Mouse (Mus musculus): Measurements from ENCODE around the gene AI597479.

AI597479 gene

DNA sequence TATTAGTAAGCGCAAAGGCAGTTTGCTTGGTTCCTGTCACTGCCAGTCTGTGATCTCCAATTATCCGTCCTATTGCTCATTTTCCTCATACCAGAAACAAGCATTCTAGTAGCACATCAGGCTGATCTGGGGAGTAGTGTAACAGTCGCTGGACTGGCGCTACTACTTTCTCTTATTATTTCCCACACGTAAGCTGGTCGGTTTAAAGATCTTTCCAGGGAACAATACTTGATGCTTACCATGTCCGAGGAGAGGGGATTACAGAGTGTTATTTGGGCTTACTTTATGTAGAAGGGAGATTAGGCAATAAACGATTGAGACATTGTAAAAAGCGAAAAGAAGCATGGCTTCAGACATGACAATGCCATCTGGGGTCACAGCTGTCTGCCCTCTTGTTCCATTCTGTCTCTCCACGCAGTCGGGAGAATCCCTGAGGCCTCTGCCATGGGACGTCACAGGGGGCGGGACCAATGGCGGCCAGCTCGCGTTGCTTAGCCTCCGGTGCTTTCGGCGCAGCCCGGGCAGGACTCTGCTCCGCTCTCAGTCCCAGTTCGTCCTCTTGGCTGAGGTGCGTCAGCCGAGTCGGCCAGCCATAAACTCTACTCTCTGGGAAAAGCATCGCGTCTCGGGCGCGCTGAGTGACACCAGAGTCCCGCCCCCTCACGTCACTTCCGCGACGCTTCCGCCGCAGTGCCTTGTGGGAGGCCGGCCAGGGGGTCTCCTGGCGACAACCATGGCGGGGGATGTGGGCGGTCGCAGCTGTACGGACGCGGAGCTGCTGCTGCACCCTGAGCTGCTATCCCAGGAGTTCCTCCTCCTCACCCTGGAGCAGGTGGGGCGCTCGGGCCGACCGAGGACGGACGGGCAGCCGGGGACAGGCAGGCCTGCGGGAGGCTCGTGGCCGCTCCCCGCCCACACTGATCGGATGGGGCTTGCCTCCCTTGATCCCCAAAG lies at the start of gene AI597479, which contains the start of gene Tgfbrap1:
Gene AI597479 (plus strand): TSS at position 680 of the 954 bp plus-strand sequence.
Gene Tgfbrap1 (minus strand): TSS at position 607 of the 954 bp plus-strand sequence.
- peak; percentile 88 to 94 for DNase-seq (ENCODE audit: low spot score in 2 of 2)

DNA sequence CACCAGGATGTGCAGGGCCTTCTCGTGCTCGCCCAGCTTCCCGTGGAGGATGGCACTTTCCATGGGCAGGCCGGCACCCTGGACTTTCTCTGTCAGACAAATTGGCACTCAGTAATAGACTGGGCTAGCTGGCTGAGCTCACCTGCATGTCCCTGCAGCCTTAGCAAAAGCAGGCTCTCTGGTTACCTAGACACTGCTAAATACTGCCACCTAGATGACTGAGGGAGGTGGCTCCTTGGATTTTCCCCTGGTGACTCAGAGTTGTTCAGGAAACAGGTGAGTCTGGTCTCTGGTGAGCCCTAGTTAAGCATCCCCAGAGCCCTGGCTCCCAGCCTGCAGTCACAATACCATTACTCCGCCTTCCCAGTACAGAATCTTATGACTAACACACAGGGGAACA lies 46.6 kb upstream of the AI597479 start:
- no peak for DNase-seq (ENCODE audit: low spot score in 2 of 2)

GRCm38 (mm10) chr1:43065615-43066310 lies 32.7 kb upstream of the AI597479 start:
- DNase-seq (ENCODE audit: low spot score in 2 of 2) = peak; percentile 48 to 74

DNA sequence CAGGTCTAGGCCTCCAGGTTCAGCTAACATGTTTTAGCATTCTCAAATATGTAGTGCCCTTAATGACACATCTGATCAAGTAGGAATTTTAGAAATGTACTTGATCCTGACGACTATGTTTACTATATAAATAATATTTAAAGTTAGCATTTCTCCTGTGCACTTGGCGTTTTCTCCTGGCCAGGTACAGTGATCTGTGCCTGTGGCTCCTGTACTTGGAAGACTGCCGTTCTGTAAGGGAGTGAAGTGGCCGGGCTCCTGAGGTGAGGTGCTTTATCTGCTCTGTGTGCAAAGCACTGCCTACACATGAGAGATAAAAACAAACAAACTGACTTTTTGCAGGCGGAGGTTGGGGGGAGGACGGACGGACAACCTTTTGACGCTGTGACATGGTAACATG lies 31.9 kb upstream of the AI597479 start:
- no peak for DNase-seq (ENCODE audit: low spot score in 2 of 2)

DNA sequence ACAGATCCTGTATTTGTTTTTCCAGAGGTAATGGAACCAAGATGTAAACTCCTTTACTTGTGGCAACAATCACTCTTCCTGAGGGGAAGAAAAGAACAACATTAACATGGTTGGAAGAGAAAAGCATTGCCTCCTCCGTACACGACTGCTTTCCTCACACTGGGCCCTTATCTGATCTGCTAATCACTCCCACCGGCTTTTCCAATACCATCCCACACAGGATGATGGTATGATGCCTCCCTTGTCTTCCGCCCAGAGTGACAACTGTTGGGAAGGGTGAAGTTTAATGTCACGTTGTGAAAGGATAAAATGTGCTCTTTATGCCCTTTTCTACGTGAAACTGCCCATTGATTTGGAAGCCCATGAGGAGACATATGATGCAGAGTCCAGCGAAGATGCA lies 31.0 kb upstream of the AI597479 start:
- DNase-seq (ENCODE audit: low spot score in 2 of 2) = no peak

GRCm38 (mm10) chr1:43070726-43071125 lies 27.8 kb upstream of the AI597479 start:
- DNase-seq (ENCODE audit: low spot score in 2 of 2) = no peak

DNA sequence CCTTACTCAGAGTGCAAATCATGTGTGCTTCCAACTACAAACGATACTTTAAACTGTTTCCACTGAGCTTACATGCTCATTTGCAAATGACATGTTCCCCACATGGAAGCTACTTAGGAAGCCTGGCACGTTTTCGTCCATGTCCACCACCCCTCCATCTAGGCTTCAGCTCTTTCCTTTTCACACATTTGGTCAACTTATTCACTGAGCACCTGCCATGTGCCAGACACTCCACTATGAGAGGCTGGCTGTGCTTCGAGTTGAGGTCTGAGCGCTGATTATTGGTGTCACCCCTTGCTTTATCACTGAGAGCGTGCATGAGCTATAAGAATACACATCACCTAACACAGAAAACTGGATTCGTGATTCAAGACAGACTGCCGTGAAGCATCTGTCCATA lies 26.5 kb upstream of the AI597479 start:
- DNase-seq (ENCODE audit: low spot score in 2 of 2) = no peak

- no peak for DNase-seq (ENCODE audit: low spot score in 2 of 2)
Measured at GRCm38 (mm10) chr1:43072561-43072960, 25.9 kb upstream of the AI597479 start.

DNA sequence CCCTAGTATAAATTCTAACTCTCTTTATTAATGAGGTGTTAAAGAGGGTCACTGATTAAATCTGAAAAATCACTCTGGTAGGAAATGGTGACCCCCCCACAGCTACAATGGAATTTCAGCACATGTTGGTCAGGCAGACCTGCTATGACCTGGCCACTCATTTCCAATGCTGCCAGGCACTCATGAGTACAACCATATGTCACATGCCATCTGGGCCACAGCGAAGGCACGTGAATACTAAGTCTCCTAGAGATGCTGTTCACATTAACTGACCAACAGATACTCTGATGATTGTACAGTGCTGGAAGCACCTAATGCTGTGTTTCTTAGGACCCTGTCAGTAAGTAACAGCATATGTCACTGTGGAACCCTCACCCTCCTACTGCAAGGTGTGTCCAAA lies 23.7 kb upstream of the AI597479 start:
- no peak for DNase-seq (ENCODE audit: low spot score in 2 of 2)

GRCm38 (mm10) chr1:43078124-43078523 lies 20.4 kb upstream of the AI597479 start:
- DNase-seq (ENCODE audit: low spot score in 2 of 2) = no peak

GRCm38 (mm10) chr1:43082946-43083345 lies 15.6 kb upstream of the AI597479 start:
- no peak for DNase-seq (ENCODE audit: low spot score in 2 of 2)

DNA sequence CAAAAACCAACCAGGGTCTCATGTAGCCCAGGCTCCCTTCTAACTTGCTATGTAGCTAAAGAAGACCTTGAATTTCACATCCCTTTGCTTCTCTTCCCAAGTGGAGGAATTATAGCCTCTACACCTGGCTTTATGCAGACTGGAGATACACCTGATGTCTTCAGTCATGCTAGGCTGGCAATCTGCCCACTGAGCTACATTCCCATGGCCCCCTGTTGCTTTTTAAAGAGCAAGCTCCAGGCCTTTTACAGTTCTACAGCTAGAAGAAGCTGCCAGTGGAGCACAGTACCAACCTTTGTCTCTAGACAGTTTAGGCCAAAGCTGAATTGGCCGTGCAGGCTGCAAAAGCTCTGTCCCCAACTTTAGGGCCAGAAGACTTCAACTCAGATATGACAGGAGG lies 8.1 kb upstream of the AI597479 start:
- no peak for DNase-seq (ENCODE audit: low spot score in 2 of 2)

DNA sequence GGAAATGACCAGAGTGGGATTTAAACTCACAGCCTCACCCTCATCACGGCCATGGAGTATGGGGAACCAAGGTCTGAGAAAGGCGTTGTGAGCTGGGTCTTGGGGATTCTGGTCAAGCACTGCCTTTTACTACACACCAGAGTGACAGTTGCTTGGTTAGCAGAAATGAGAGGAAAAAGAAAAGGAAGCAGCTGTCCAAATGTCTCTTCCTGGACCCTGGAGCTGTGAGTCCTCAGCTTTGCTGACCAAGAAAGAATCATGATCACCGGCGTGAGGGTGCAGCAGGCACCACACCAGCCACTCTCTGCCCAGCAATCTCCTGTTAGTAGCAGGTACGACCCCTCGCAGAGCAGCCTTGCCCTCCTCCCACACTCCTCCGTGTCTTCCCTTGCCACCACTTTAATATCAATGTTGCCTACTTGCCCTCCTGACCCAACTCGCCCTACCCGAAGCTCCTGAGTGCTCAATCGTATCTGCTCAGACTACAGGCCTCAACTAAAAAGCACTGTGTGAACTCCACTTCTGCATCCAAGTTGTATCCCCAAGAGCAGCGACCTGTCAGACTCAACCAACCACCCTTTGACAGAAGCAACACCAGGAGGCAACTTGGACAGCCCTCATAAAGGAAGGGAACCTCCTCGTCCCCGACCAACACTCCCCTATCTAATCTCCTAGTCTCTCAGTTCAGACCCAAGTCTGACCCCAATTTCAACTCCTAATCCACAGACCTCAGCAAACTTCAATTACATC lies 7.0 kb upstream of the AI597479 start:
- no peak for DNase-seq (ENCODE audit: low spot score in 2 of 2)

DNA sequence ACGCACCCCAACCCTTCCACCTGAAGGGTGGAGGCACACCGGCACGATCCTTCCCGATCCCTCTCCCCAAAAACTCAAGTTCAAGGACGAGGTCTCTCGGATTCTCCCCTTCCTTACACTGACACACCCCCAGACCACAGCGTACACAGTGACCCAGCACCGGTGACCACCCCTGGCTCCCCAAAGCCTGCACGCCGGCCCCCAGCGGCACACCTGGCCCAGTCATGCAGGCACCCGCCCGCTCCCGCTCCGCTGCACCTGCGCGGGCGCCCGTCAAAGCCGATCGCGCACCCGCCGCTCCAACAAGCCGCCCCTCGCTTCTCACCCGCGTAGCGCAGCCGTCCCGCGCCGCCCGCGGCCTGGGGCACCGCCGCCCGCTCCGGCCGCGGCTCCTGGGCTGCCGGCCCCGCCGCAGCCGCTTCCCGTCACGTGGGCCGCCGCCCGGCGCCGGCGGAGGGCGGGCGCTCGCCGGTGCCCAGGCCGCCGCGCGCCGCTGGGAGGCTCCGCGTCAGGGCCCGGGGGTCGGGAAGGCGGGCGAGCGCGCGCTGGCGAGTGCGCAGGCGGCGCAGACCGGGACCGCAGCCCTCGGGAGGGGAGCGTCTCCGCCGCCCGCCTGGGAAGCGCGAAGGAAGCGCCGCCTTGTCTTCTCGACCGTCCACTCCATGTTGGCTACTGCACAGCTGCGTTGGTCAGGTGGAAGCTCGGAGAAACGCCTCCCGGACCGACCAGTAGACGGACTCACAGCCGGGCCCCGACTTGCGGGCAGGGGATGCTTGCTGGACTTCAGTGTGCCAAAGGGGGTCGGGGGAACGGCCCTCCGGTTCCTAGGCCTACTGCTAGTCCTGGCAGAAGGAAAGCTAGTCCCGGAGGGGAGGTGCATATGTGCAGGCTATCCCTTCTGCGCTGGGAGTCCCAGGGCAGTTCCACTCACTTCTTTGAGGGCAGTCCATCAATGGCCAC lies 6.2 kb upstream of the AI597479 start:
- peak; percentile 28 to 66 for DNase-seq (ENCODE audit: low spot score in 2 of 2)

GRCm38 (mm10) chr1:43094206-43094605 lies 4.3 kb upstream of the AI597479 start:
- DNase-seq (ENCODE audit: low spot score in 2 of 2) = no peak

DNA sequence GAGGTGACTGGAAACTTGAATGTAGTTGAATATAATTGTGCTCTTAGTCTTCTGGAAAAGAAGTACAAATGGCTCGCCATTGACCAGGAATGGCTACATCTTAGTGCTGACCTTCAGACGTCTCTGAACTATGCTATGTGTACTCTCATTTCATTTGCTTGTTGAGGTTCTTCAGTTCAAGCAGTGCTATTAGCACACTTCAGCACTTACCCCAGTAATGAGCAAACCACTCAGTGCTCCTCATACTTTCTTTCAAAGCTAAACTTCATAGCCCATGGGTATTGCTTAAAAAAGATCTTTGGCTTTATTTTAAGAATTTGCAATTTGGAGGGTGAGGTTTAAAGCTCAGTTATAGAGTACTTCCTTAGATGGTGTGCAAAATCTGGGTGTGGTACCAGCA lies 10.2 kb downstream of the AI597479 start:
- DNase-seq (ENCODE audit: low spot score in 2 of 2) = no peak

DNA sequence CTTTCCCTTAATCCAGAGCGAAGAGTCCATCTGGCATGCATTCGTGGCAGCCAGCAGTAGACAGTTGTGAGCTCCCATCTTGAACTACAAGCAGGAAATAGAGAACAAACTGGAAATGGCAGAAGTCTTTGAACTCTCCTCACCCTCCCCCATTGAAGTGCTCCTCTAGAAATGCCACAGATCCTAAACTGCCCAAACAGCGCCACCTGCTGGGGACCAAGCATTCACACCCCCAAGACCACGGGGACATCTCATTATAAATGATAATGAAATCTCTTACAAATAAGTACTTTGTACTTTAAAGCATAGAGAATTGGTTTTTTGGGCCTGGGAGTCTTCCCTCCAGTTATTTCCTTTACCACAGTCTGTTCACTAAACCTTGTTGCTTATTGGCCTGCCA lies 12.0 kb downstream of the AI597479 start:
- peak in 1 of 2 experiments; percentile 41 for DNase-seq (ENCODE audit: low spot score in 2 of 2)

DNA sequence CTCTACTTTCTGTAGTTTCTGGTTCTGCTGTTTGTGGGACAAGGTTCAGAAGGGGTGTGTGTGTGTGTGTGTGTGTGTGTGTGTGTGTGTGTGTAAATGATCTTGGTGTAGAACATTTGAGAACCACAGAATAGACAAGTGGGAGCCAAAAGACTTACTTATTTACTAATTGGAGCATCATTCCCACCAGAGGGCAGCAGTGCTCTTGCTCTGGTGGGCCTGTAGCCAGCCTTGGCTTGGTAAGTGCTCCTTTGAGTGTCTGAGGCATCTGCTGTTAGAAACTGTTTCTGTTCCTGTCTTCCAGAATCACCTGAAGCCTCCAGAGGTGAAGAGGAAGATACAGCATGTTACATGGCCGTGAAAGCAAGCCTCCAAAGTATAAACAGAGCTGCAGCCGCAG lies 14.4 kb downstream of the AI597479 start:
- DNase-seq (ENCODE audit: low spot score in 2 of 2) = peak in 1 of 2 experiments; percentile 60

GRCm38 (mm10) chr1:43117435-43117834 lies 18.9 kb downstream of the AI597479 start:
- DNase-seq (ENCODE audit: low spot score in 2 of 2) = no peak

- DNase-seq (ENCODE audit: low spot score in 2 of 2) = no peak
Measured at GRCm38 (mm10) chr1:43120950-43121349, 22.4 kb downstream of the AI597479 start.

DNA sequence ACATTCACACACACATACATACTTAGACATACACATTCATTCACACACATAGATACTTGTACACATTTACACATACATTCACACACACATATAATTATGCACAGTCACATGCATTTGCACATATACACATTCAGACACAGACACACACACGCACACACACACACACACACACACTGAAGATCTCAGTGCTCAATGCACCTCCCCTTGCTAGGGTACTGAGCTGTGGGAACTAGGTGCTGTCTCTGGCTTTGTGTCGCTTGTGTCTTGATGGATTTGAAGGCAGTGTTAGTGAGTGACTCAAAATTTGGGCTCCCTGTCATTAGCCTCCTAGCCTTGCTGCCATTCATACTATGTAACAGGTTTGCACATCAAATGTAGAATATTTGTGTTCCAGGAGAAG lies 24.1 kb downstream of the AI597479 start:
- no peak for DNase-seq (ENCODE audit: low spot score in 2 of 2)
